Mouse (Mus musculus): ENCODE measurements at regions not wholly inside any gene's neighbourhood (a gene's known extent, or its start where the extent isn't known, plus 50 kb on each side); places are given as distances from the start of the nearest gene placed in this dataset.

DNA sequence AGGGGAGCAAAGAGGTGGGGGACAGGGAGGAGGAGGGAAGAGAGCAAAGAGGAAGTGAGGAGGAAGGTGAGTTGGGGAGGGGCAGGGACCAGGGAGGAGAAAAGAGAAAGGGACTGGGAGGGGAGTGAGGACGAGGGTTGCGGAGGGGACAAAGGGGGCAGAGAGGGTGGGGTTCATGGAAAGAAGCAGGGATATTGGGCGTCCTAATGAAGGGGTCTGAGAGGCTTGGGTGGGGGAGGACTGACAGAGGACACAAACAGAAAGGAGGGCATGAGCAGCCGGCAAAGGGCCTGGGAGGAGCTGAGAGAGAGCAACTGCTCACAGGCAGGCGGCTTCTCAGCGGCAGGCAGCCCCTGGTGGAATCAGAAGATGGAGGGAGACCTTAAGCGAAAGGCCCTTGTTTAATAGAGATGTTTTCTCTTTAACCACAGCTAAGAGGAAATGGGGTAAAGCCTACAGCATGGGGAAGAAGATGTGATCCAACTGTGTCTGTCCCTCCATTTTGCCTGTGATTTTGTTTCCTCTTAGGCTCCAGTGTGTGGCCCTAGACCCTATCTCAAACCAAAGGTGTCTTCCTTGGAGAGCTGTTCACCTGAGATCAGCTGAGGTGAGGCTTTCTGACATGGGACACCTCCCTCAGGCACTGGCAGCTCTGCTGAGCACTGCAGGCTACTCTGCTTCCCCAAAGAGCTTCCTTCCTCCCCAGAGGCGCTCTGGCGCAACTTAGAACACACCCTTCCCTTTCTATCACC lies 203.1 kb downstream of the Pten start:
- TF ChIP-seq CTCF (IDR thresholded peaks at IDR 0.05; ENCODE audit: low read depth) = no peak
- TF ChIP-seq EP300 (IDR thresholded peaks at IDR 0.05; ENCODE audit: low read depth) = no peak

All from liver, embryonic 14.5 days (tissue).